Mouse (Mus musculus) CH12.LX (cell line): ENCODE data around the gene F2. TPM values are rescaled to one million over a fixed set of nuclear protein-coding genes. Genes with fewer than 3 reads are reported as not detected.

ENCODE experiments used
- DNase-seq: peaks from one replicate; pipeline ENCODE4 v3.0.0-alpha.2; 2013; ENCODE audit errors: extremely low read depth
- H3K27ac ChIP-seq: 2 replicates; pipeline ENCODE4 v1.5.1; 2012; ENCODE audit warnings: low read depth, mild to moderate bottlenecking, control low read depth, moderate library complexity; ENCODE audit not compliant: insufficient read depth
- H3K27me3 ChIP-seq: replicated peaks from 2 replicates; pipeline ENCODE3; 2012; ENCODE audit warnings: inconsistent platforms
- H3K36me3 ChIP-seq, 2 experiments: replicated peaks in 1 of 2; 2 replicates each; pipeline versions ENCODE3 to v1.6.1; 2012; ENCODE audit warnings: inconsistent platforms in 1 of 2, low read length in 1 of 2, mild to moderate bottlenecking in 1 of 2, mixed read lengths in 1 of 2, moderate library complexity in 1 of 2; ENCODE audit not compliant: control insufficient read depth in 1 of 2, insufficient read depth in 1 of 2
- H3K4me1 ChIP-seq, 2 experiments: 2 replicates each; pipeline ENCODE4 v1.6.1; 2012; ENCODE audit warnings: inconsistent platforms in 1 of 2, moderate library complexity in 1 of 2; ENCODE audit not compliant: insufficient read depth in 2 of 2, control insufficient read depth in 1 of 2
- H3K4me2 ChIP-seq: 2 replicates; pipeline ENCODE4 v1.6.1; 2012; ENCODE audit warnings: low read depth, mild to moderate bottlenecking, control low read depth; ENCODE audit not compliant: poor library complexity, insufficient read depth, severe bottlenecking
- H3K4me3 ChIP-seq, 3 experiments: fragments of 150-350 bp in 1 of 3; sonication (generic) in 1 of 3; replicated peaks in 1 of 3; 2 replicates each; pipeline versions ENCODE3 to v1.5.1; 2011 to 2012; ENCODE audit warnings: low read depth in 2 of 3, low read length in 2 of 3, mild to moderate bottlenecking in 2 of 3, moderate library complexity in 2 of 3, control low read depth in 1 of 3, improper control_type of control experiment in 1 of 3, inconsistent platforms in 1 of 3, mixed read lengths in 1 of 3; ENCODE audit not compliant: poor library complexity in 1 of 3
- H3K79me2 ChIP-seq: replicated peaks from 2 replicates; pipeline ENCODE4 v1.6.1; 2012; ENCODE audit warnings: mild to moderate bottlenecking, moderate library complexity; ENCODE audit not compliant: control insufficient read depth, poor library complexity, insufficient read depth, severe bottlenecking; ENCODE audit errors: extremely low read depth
- H3K9ac ChIP-seq: 2 replicates; pipeline ENCODE4 v1.6.1; 2012; ENCODE audit warnings: low read depth, mild to moderate bottlenecking, control low read depth, moderate library complexity; ENCODE audit not compliant: insufficient read depth
- H3K9me3 ChIP-seq: replicated peaks from 2 replicates; pipeline ENCODE3; 2012; ENCODE audit warnings: low read length, inconsistent platforms, mixed read lengths
- CHD2 ChIP-seq: IDR thresholded peaks from 2 replicates; pipeline ENCODE4 v1.6.1; 2011; ENCODE audit warnings: low read length, improper control_type of control experiment
- CTCF ChIP-seq, 2 experiments: IDR thresholded peaks in 1 of 2; conservative IDR thresholded peaks in 1 of 2; 2 replicates each; pipeline ENCODE4 v1.5.1; 2011 to 2012; ENCODE audit warnings: low read depth in 2 of 2, low read length in 2 of 2, improper control_type of control experiment in 1 of 2, inconsistent platforms in 1 of 2, mild to moderate bottlenecking in 1 of 2, moderate library complexity in 1 of 2
- E2F4 ChIP-seq: IDR thresholded peaks from 2 replicates; pipeline ENCODE4 v1.6.1; 2011; ENCODE audit warnings: low read depth, low read length, improper control_type of control experiment; ENCODE audit not compliant: insufficient replicate concordance
- ELF1 ChIP-seq: IDR thresholded peaks from 2 replicates; pipeline ENCODE4 v1.6.1; 2014; ENCODE audit warnings: low read depth, mild to moderate bottlenecking, inconsistent platforms, low read length, improper control_type of control experiment
- HCFC1 ChIP-seq: IDR thresholded peaks from 2 replicates; pipeline ENCODE4 v1.6.1; 2012; ENCODE audit warnings: low read depth, mild to moderate bottlenecking, inconsistent platforms, low read length, improper control_type of control experiment
- IRF4 ChIP-seq: IDR thresholded peaks from 2 replicates; pipeline ENCODE4 v1.6.1; 2014; ENCODE audit warnings: low read depth, mild to moderate bottlenecking, inconsistent platforms, low read length, improper control_type of control experiment
- MAFK ChIP-seq: IDR thresholded peaks from 2 replicates; pipeline ENCODE4 v1.6.1; 2011; ENCODE audit warnings: low read length, improper control_type of control experiment; ENCODE audit not compliant: insufficient replicate concordance
- MAZ ChIP-seq: IDR thresholded peaks from 2 replicates; pipeline ENCODE4 v1.6.1; 2012; ENCODE audit warnings: low read depth, mild to moderate bottlenecking, inconsistent platforms, low read length, improper control_type of control experiment, moderate library complexity
- MEF2A ChIP-seq: IDR thresholded peaks from 2 replicates; pipeline ENCODE4 v1.6.1; 2014; ENCODE audit warnings: low read depth, mild to moderate bottlenecking, inconsistent platforms, low read length, improper control_type of control experiment, borderline replicate concordance
- NELFE ChIP-seq: IDR thresholded peaks from 2 replicates; pipeline ENCODE4 v1.6.1; 2011; ENCODE audit warnings: low read depth, low read length, improper control_type of control experiment
- NRF1 ChIP-seq: IDR thresholded peaks from 2 replicates; pipeline ENCODE4 v1.6.1; 2014; ENCODE audit warnings: low read depth, mild to moderate bottlenecking, inconsistent platforms, low read length, improper control_type of control experiment, moderate library complexity
- PAX5 ChIP-seq: IDR thresholded peaks from 2 replicates; pipeline ENCODE4 v1.6.1; 2012; ENCODE audit warnings: low read length, inconsistent platforms, mixed read lengths
- POLR2A ChIP-seq: IDR thresholded peaks from 2 replicates; pipeline ENCODE4 v1.6.1; 2011; ENCODE audit warnings: low read depth, mild to moderate bottlenecking, improper control_type of control experiment, low read length
- POLR2AphosphoS2 ChIP-seq: IDR thresholded peaks from 2 replicates; pipeline ENCODE4 v1.6.1; 2011; ENCODE audit warnings: low read depth, low read length, improper control_type of control experiment
- RCOR1 ChIP-seq: conservative IDR thresholded peaks from 2 replicates; pipeline ENCODE4 v1.6.1; 2012; ENCODE audit warnings: low read depth, mild to moderate bottlenecking, inconsistent platforms, low read length, improper control_type of control experiment
- SIN3A ChIP-seq: IDR thresholded peaks from 2 replicates; pipeline ENCODE4 v1.6.1; 2012; ENCODE audit warnings: low read length, improper control_type of control experiment, inconsistent platforms
- USF1 ChIP-seq: IDR thresholded peaks from 2 replicates; pipeline ENCODE4 v1.6.1; 2014; ENCODE audit warnings: low read depth, mild to moderate bottlenecking, inconsistent platforms, low read length, improper control_type of control experiment
- ZMIZ1 ChIP-seq: IDR thresholded peaks from 2 replicates; pipeline ENCODE4 v1.6.1; 2012; ENCODE audit warnings: low read depth, mild to moderate bottlenecking, inconsistent platforms, low read length, improper control_type of control experiment
- dilution Hi-C: fragments of 300-500 bp; cut with MboI; formaldehyde crosslinking; loops from 2 replicates; pipeline ENCODE4 v1.14.3; 2020; ENCODE audit warnings: low sequenced_read_pairs; ENCODE audit not compliant: extremely low pct_unique_long_range_greater_than_20kb, extremely low pct_ligation_motif_present
- in situ Hi-C: fragments of 300-500 bp; cut with MboI; formaldehyde crosslinking; loops from 3 replicates; pipeline ENCODE4 v1.14.3; 2019; ENCODE audit warnings: low sequenced_read_pairs, low pct_ligation_motif_present, low pct_unique_long_range_greater_than_20kb, mixed read lengths
- polyA plus RNA-seq: library from polyadenylated mRNA; unstranded; fragments of >175 nt; gene quantifications from 2 replicates; pipeline ENCODE4 v1.2.1, GENCODE M21; 2012; ENCODE audit warnings: low read depth; ENCODE audit not compliant: insufficient read length
- total RNA-seq, 2 experiments: library from RNA; depleted of rRNA; stranded (reverse); fragments of 300-350 nt in 1 of 2; fragments of >200 nt in 1 of 2; gene quantifications; 2 replicates each; pipeline ENCODE4 v1.2.3; 2012 to 2014

F2 gene
- total and polyA plus RNA-seq, 3 experiments, result 0.04 TPM; not detected in 2

DNA sequence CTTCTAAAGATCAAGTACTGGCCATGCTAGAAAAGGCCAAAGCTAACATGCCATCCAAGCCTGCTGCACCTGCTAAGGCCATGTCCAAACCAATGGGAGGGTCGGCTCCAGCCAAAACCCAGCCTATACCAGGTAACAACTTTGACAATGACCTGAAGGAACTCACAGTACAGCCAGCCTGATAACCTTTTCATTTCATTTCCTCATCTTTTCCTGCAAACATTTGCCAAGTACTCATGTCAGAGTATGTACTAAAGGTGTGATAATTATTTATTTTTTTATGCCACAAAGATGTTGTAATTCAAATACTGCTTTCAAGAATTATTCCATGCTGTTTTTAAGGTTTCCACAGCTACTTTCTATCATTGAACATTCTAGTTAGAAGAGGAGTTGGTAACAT lies 50.0 kb downstream of the F2 start:
- Histone ChIP-seq H3K9me3 (no peaks in the 10 kb centered on the region), H3K9ac (no peak overlapping the region), H3K79me2 (no peaks in the 10 kb centered on the region), H3K27ac (no peak overlapping the region), H3K4me3 (no peak overlapping the region), H3K36me3 (peaks cover 27 to 75% of the 10 kb centered on the region in 2 experiments), H3K27me3 (no peaks in the 10 kb centered on the region), H3K4me2 (no peak overlapping the region), H3K4me1 (no peaks in the 10 kb centered on the region)
- no peak for TF ChIP-seq NRF1
- TF ChIP-seq POLR2A, result no peak
- no peak for TF ChIP-seq CTCF (conservative IDR thresholded peaks at IDR 0.05 in 1 of 2, IDR thresholded peaks at IDR 0.05 in 1 of 2; ENCODE audit: low read depth in 2 of 2, low read length in 2 of 2)
- TF ChIP-seq MAZ, result no peak
- TF ChIP-seq NELFE, result no peak
- TF ChIP-seq HCFC1, result no peak
- no peak for TF ChIP-seq USF1
- no peak for TF ChIP-seq MAFK
- TF ChIP-seq PAX5, result no peak
- no peak for TF ChIP-seq RCOR1
- TF ChIP-seq ELF1, result no peak
- no peak for TF ChIP-seq MEF2A
- TF ChIP-seq ZMIZ1, result no peak
- TF ChIP-seq POLR2AphosphoS2, result no peak
- dilution Hi-C loops (no loop called here), in situ Hi-C loops (loop anchor here (25.0 kb wide), 1 partner anchor 874 kb away; no protein-coding TSS in a partner anchor)
- DNase-seq, result no peak

GRCm38 (mm10) chr2:91580894-91581293 lies 55.3 kb downstream of the F2 start:
- TF ChIP-seq PAX5, result no peak
- no peak for TF ChIP-seq IRF4
- no peak for TF ChIP-seq E2F4
- TF ChIP-seq USF1, result no peak
- TF ChIP-seq SIN3A, result no peak
- TF ChIP-seq CHD2, result no peak
- no peak for TF ChIP-seq ELF1
- H3K36me3 ChIP-seq, result peaks cover 29 to 76% of the 10 kb centered on the region in 2 experiments

More at GRCm38 (mm10) chr2:91580894-91581293, 55.3 kb downstream of the F2 start:
- Histone ChIP-seq H3K27me3 (no peaks in the 10 kb centered on the region), H3K4me3 (no peak overlapping the region), H3K4me2 (no peak overlapping the region), H3K9ac (no peak overlapping the region), H3K9me3 (peaks cover 2% of the 10 kb centered on the region), H3K27ac (no peak overlapping the region), H3K4me1 (no peaks in the 10 kb centered on the region), H3K79me2 (no peaks in the 10 kb centered on the region)
- no peak for DNase-seq
- in situ Hi-C loops (loop anchor here (25.0 kb wide), 1 partner anchor 869 kb away; no protein-coding TSS in a partner anchor), dilution Hi-C loops (no loop called here)

Other genes starting within 250 kb of the F2 start
- gene 1110051M20Rik, start 191.7 kb downstream of the F2 start, total RNA-seq (2012; rRNA removed), result 23.3 and 26.2 TPM in 2 replicates
- gene 1110051M20Rik, start 191.7 kb downstream of the F2 start, total RNA-seq (2014; rRNA removed), result 28.7 and 34.0 TPM in 2 replicates
- gene 1110051M20Rik, start 191.7 kb downstream of the F2 start, polyA plus RNA-seq, result 19.5 and 21.1 TPM in 2 replicates
- gene Lrp4, start 178.9 kb downstream of the F2 start, total RNA-seq (2012; rRNA removed), result 2.5 and 5.9 TPM in 2 replicates
- gene Lrp4, start 178.9 kb downstream of the F2 start, total RNA-seq (2014; rRNA removed), result 0.78 and 0.91 TPM in 2 replicates
- 0.72 and 1.0 TPM in 2 replicates for gene Lrp4, start 178.9 kb downstream of the F2 start, polyA plus RNA-seq
- 52.3 and 53.0 TPM in 2 replicates for gene Ckap5, start 109.7 kb downstream of the F2 start, total RNA-seq (2012; rRNA removed)
- gene Ckap5, start 109.7 kb downstream of the F2 start, total RNA-seq (2014; rRNA removed), result 52.3 and 57.9 TPM in 2 replicates
- 50.8 and 51.5 TPM in 2 replicates for gene Ckap5, start 109.7 kb downstream of the F2 start, polyA plus RNA-seq
- gene Zfp408, start 13.4 kb upstream of the F2 start, total RNA-seq (2012; rRNA removed), result 8.1 and 8.3 TPM in 2 replicates
- 8.8 and 9.2 TPM in 2 replicates for gene Zfp408, start 13.4 kb upstream of the F2 start, total RNA-seq (2014; rRNA removed)
- 16.0 and 17.1 TPM in 2 replicates for gene Zfp408, start 13.4 kb upstream of the F2 start, polyA plus RNA-seq
- 15.6 and 20.6 TPM in 2 replicates for gene Arhgap1, start 13.4 kb upstream of the F2 start, total RNA-seq (2012; rRNA removed)
- 19.7 and 22.4 TPM in 2 replicates for gene Arhgap1, start 13.4 kb upstream of the F2 start, total RNA-seq (2014; rRNA removed)
- gene Arhgap1, start 13.4 kb upstream of the F2 start, polyA plus RNA-seq, result 30.2 and 35.4 TPM in 2 replicates
- gene Atg13, start 74.2 kb upstream of the F2 start, total RNA-seq (2012; rRNA removed), result 7.3 and 8.5 TPM in 2 replicates
- 5.8 and 6.0 TPM in 2 replicates for gene Atg13, start 74.2 kb upstream of the F2 start, total RNA-seq (2014; rRNA removed)
- gene Atg13, start 74.2 kb upstream of the F2 start, polyA plus RNA-seq, result 18.0 and 20.7 TPM in 2 replicates
- gene Harbi1, start 74.4 kb upstream of the F2 start, total RNA-seq (2012; rRNA removed), result 10.2 and 13.3 TPM in 2 replicates
- 18.2 and 18.8 TPM in 2 replicates for gene Harbi1, start 74.4 kb upstream of the F2 start, total RNA-seq (2014; rRNA removed)
- gene Harbi1, start 74.4 kb upstream of the F2 start, polyA plus RNA-seq, result 7.8 and 8.1 TPM in 2 replicates
- 21.1 and 21.9 TPM in 2 replicates for gene Ambra1, start 93.7 kb upstream of the F2 start, total RNA-seq (2012; rRNA removed)
- 15.8 and 16.2 TPM in 2 replicates for gene Ambra1, start 93.7 kb upstream of the F2 start, total RNA-seq (2014; rRNA removed)
- gene Ambra1, start 93.7 kb upstream of the F2 start, polyA plus RNA-seq, result 25.3 and 27.1 TPM in 2 replicates